Mouse (Mus musculus): ENCODE results near the gene Lgmn. TPM values are rescaled to one million over a fixed set of nuclear protein-coding genes. Genes with fewer than 3 reads are reported as not detected.
A peak's percentile ranks its signal among the peaks of the same experiment; 100 is the strongest.

The Lgmn gene
- polyA plus RNA-seq, 1 experiment from 2014 or later = 55.8 TPM

- H3K9me3 ChIP-seq (replicated peaks) = no peaks in the 10 kb centered on the region
- H3K4me3 ChIP-seq (replicated peaks) = no peak overlapping the region
- WGBS (ENCODE audit: insufficient replicate concordance) = 12% methylated on average over 8 of the region's 8 CpGs
- H3K27me3 ChIP-seq = 0 out of 2 replicates have a peak, but pooled peaks cover 6% of the 10 kb centered on the region
- H3K4me2 ChIP-seq = no peak overlapping the region
- H3K9ac ChIP-seq = no peak overlapping the region
- ATAC-seq (ENCODE audit: low read depth) (no peak), DNase-seq (no peak)
- no peaks in the 10 kb centered on the region for H3K36me3 ChIP-seq
- H3K4me1 ChIP-seq (replicated peaks) = peaks cover 12% of the 10 kb centered on the region
- H3K27ac ChIP-seq = peak overlapping the region; percentile 73
Observed at GRCm38 (mm10) chr12:102451126-102451851, 11.7 kb upstream of the Lgmn start.

GRCm38 (mm10) chr12:102450437-102450836 lies 10.8 kb upstream of the Lgmn start:
- H3K27ac ChIP-seq = peak overlapping the region; percentile 73; the same call in 1 of the 2 replicates
- no peak overlapping the region for H3K4me2 ChIP-seq
- no peak overlapping the region for H3K4me3 ChIP-seq (replicated peaks)

GRCm38 (mm10) chr12:102445436-102445835 lies 5.8 kb upstream of the Lgmn start:
- DNase-seq = no peak

More at GRCm38 (mm10) chr12:102450437-102450836, 10.8 kb upstream of the Lgmn start:
- H3K9ac ChIP-seq = no peak overlapping the region
- H3K27me3 ChIP-seq = 0 out of 2 replicates have a peak, but pooled peaks cover 6% of the 10 kb centered on the region
- H3K4me1 ChIP-seq (replicated peaks) = peaks cover 9% of the 10 kb centered on the region
- no peaks in the 10 kb centered on the region for H3K36me3 ChIP-seq
- DNase-seq (no peak), ATAC-seq (ENCODE audit: low read depth) (no peak)
- H3K9me3 ChIP-seq (replicated peaks) = no peaks in the 10 kb centered on the region
- 50% methylated on average over 10 of the region's 10 CpGs for WGBS (ENCODE audit: insufficient replicate concordance)

GRCm38 (mm10) chr12:102443676-102444075 lies 4.1 kb upstream of the Lgmn start:
- Histone ChIP-seq H3K9me3 (replicated peaks) (no peaks in the 10 kb centered on the region), H3K27ac (no peak overlapping the region), H3K4me1 (replicated peaks) (peaks cover 33% of the 10 kb centered on the region), H3K36me3 (no peaks in the 10 kb centered on the region), H3K4me2 (no peak overlapping the region), H3K27me3 (peaks cover under 1% of the 10 kb centered on the region; the same call in 1 of the 2 replicates), H3K9ac (no peak overlapping the region), H3K4me3 (replicated peaks) (no peak overlapping the region)
- no peak for ATAC-seq (ENCODE audit: low read depth)
- no peak for DNase-seq
- 19% methylated on average over 5 of the region's 5 CpGs for WGBS (ENCODE audit: insufficient replicate concordance)

More at GRCm38 (mm10) chr12:102445436-102445835, 5.8 kb upstream of the Lgmn start:
- no peak overlapping the region for H3K4me2 ChIP-seq
- H3K4me3 ChIP-seq (replicated peaks) = no peak overlapping the region
- H3K36me3 ChIP-seq = no peaks in the 10 kb centered on the region
- no peak overlapping the region for H3K9ac ChIP-seq
- H3K27me3 ChIP-seq = 0 out of 2 replicates have a peak, but pooled peaks cover 2% of the 10 kb centered on the region
- peaks cover 16% of the 10 kb centered on the region for H3K4me1 ChIP-seq (replicated peaks)
- ATAC-seq (ENCODE audit: low read depth) = no peak
- H3K27ac ChIP-seq = no peak overlapping the region
- no peaks in the 10 kb centered on the region for H3K9me3 ChIP-seq (replicated peaks)
- WGBS (ENCODE audit: insufficient replicate concordance) = 25% methylated on average over 4 of the region's 4 CpGs

GRCm38 (mm10) chr12:102442639-102443038 lies 3.0 kb upstream of the Lgmn start:
- H3K27ac ChIP-seq = no peak overlapping the region
- WGBS (ENCODE audit: insufficient replicate concordance) = 71% methylated on average over 15 of the region's 15 CpGs
- H3K36me3 ChIP-seq = no peaks in the 10 kb centered on the region
- DNase-seq = no peak
- peaks cover 34% of the 10 kb centered on the region for H3K4me1 ChIP-seq (replicated peaks)
- H3K4me3 ChIP-seq (replicated peaks) = no peak overlapping the region
- ATAC-seq (ENCODE audit: low read depth) = no peak
- no peaks in the 10 kb centered on the region for H3K9me3 ChIP-seq (replicated peaks)
- H3K4me2 ChIP-seq = no peak overlapping the region
- peaks cover 7% of the 10 kb centered on the region for H3K27me3 ChIP-seq
- H3K9ac ChIP-seq = no peak overlapping the region

- H3K4me1 ChIP-seq (replicated peaks) = peaks cover 34% of the 10 kb centered on the region
- no peaks in the 10 kb centered on the region for H3K9me3 ChIP-seq (replicated peaks)
- no peak overlapping the region for H3K27ac ChIP-seq
- no peak overlapping the region for H3K4me3 ChIP-seq (replicated peaks)
- no peaks in the 10 kb centered on the region for H3K36me3 ChIP-seq
- DNase-seq = no peak
- no peak overlapping the region for H3K9ac ChIP-seq
- peaks cover 7% of the 10 kb centered on the region for H3K27me3 ChIP-seq
- H3K4me2 ChIP-seq = no peak overlapping the region
- 71% methylated on average over 6 of the region's 6 CpGs for WGBS (ENCODE audit: insufficient replicate concordance)
- no peak for ATAC-seq (ENCODE audit: low read depth)
Observed at GRCm38 (mm10) chr12:102441141-102441540, 1.5 kb upstream of the Lgmn start.

- no peak overlapping the region for H3K4me3 ChIP-seq (replicated peaks)
- DNase-seq (no peak), ATAC-seq (ENCODE audit: low read depth) (no peak)
- H3K36me3 ChIP-seq = no peaks in the 10 kb centered on the region
- peaks cover 7% of the 10 kb centered on the region for H3K27me3 ChIP-seq
- no peak overlapping the region for H3K4me2 ChIP-seq
- no peaks in the 10 kb centered on the region for H3K9me3 ChIP-seq (replicated peaks)
- no peak overlapping the region for H3K27ac ChIP-seq
- peaks cover 34% of the 10 kb centered on the region for H3K4me1 ChIP-seq (replicated peaks)
- H3K9ac ChIP-seq = no peak overlapping the region
- WGBS (ENCODE audit: insufficient replicate concordance) = 42% methylated on average over 7 of the region's 7 CpGs
Observed at GRCm38 (mm10) chr12:102440551-102440950, 938 bp upstream of the Lgmn start.

GRCm38 (mm10) chr12:102438983-102439631 lies 506 bp downstream of the Lgmn start:
- H3K4me3 ChIP-seq (replicated peaks) = peak overlapping the region; percentile 61
- WGBS (ENCODE audit: insufficient replicate concordance) = 3% methylated on average over 20 of the region's 20 CpGs
- peaks cover 43% of the 10 kb centered on the region for H3K4me1 ChIP-seq (replicated peaks)
- H3K9ac ChIP-seq = peak overlapping the region; percentile 60
- H3K4me2 ChIP-seq = peak overlapping the region; percentile 81
- H3K9me3 ChIP-seq (replicated peaks) = no peaks in the 10 kb centered on the region
- DNase-seq (no peak), ATAC-seq (ENCODE audit: low read depth) (peak; percentile 26)
- peaks cover 7% of the 10 kb centered on the region for H3K27me3 ChIP-seq
- no peak overlapping the region for H3K27ac ChIP-seq
- H3K36me3 ChIP-seq = no peaks in the 10 kb centered on the region

GRCm38 (mm10) chr12:102437952-102438351 lies 1.7 kb downstream of the Lgmn start:
- Histone ChIP-seq H3K9me3 (replicated peaks) (no peaks in the 10 kb centered on the region), H3K27me3 (peaks cover 7% of the 10 kb centered on the region), H3K27ac (no peak overlapping the region), H3K4me2 (peak overlapping the region; percentile 81; the same call in 1 of the 2 replicates), H3K36me3 (no peaks in the 10 kb centered on the region), H3K9ac (no peak overlapping the region; the same call in 1 of the 2 replicates), H3K4me3 (replicated peaks) (peak overlapping the region; percentile 61), H3K4me1 (replicated peaks) (peaks cover 44% of the 10 kb centered on the region)
- WGBS (ENCODE audit: insufficient replicate concordance) = 61% methylated on average over 5 of the region's 5 CpGs
- ATAC-seq (ENCODE audit: low read depth) = no peak
- DNase-seq = no peak

GRCm38 (mm10) chr12:102436939-102437526 lies 2.6 kb downstream of the Lgmn start:
- H3K4me3 ChIP-seq (replicated peaks) = no peak overlapping the region
- 73% methylated on average over 10 of the region's 10 CpGs for WGBS (ENCODE audit: insufficient replicate concordance)
- DNase-seq = no peak

GRCm38 (mm10) chr12:102434107-102434506 lies 5.5 kb downstream of the Lgmn start:
- Histone ChIP-seq H3K27ac (no peak overlapping the region), H3K27me3 (peaks cover 7% of the 10 kb centered on the region), H3K36me3 (no peaks in the 10 kb centered on the region), H3K4me3 (replicated peaks) (no peak overlapping the region), H3K4me1 (replicated peaks) (peaks cover 33% of the 10 kb centered on the region), H3K4me2 (no peak overlapping the region), H3K9me3 (replicated peaks) (no peaks in the 10 kb centered on the region), H3K9ac (no peak overlapping the region)
- 57% methylated on average over 4 of the region's 4 CpGs for WGBS (ENCODE audit: insufficient replicate concordance)
- DNase-seq (no peak), ATAC-seq (ENCODE audit: low read depth) (no peak)

More at GRCm38 (mm10) chr12:102436939-102437526, 2.6 kb downstream of the Lgmn start:
- Histone ChIP-seq H3K9ac (no peak overlapping the region), H3K27me3 (peaks cover 7% of the 10 kb centered on the region), H3K9me3 (replicated peaks) (no peaks in the 10 kb centered on the region), H3K36me3 (no peaks in the 10 kb centered on the region), H3K27ac (no peak overlapping the region; the same call in 1 of the 2 replicates), H3K4me2 (no peak overlapping the region), H3K4me1 (replicated peaks) (peaks cover 39% of the 10 kb centered on the region)
- ATAC-seq (ENCODE audit: low read depth) = no peak
